Mouse (Mus musculus) CD4-positive naive resting alpha-beta T cell, adult 76 days (primary cell): ENCODE measurements around the gene Olfr507. TPM values are rescaled to one million over a fixed set of nuclear protein-coding genes. Genes with fewer than 3 reads are reported as not detected.

Experiments
- total RNA-seq: library from RNA; stranded (reverse); gene quantifications from one replicate; pipeline ENCODE4 v1.2.4, GENCODE M21; 2023

Olfr507 gene
- not detected for total RNA-seq

DNA sequence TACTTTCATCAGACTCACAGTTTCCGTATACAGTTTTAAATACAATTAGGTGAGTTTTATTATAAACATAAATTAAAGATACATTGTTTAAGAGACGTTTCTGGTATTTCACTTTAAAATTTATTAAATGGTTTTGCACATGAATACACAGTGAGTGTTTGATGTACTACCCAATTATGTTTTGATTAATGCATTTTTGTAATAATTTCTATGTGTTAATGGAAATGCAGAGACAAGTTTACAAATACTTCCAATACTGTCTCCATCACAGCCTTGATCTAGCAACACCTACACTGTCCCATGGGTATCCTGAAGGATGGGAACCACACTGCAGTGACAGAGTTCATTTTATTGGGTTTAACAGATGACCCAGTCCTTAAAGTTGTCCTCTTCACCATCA, at the start of gene Olfr507:
TSS of gene Olfr507 (plus strand) at position 301 of the 400 bp plus-strand sequence.

DNA sequence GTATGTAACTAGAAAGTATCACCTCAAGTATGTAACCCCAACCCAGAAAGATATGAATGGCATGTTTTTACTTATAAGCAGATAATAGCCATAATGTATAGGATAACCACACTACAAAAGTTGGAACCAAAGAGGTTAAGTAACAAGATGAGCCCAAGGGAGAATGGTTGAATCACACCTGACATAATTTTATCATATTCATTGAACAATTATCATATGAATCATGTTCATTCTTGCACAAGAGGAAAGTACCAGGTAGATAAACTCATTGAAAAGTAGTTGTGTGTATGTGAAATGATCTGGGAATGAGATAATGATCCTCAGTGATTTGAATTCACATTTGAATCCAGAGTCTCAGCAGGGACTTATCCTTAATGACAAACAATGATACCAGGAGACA, 11.1 kb upstream of the Olfr507 start, which contains the start of gene Olfr506:
TSS of gene Olfr506 (plus strand) at position 301 of the 400 bp plus-strand sequence.

GRCm38 (mm10) chr7:108629694-108630093, 8.1 kb downstream of the Olfr507 start, which contains the start of gene Olfr508:
Gene Olfr508, plus strand, starts transcription at chr7:108629994.

GRCm38 (mm10) chr7:108651806-108652205, 30.2 kb downstream of the Olfr507 start, which contains the start of gene Olfr509:
Gene Olfr509, minus strand, starts transcription at chr7:108651906.

DNA sequence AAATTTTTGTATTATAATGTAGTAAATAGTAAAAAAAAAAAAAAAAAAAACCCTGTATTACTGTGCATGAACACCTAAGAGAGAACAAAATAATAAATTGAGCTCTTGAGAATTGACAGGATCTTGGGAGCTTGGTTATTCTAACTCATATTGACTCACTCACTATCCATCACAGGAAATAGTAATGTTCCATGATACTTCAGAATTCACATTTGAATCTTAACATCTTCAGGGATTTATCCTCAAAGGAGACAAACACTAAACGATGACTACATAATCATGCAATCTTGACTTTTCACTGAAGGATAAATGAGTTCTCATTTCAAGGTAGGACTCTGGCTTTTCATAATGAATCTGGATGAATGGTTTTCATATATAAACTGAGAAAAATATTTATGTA, 44.5 kb downstream of the Olfr507 start, which contains the start of gene Olfr510:
TSS of gene Olfr510 (plus strand) at position 301 of the 400 bp plus-strand sequence.

Other genes starting within 250 kb of the Olfr507 start
- gene Olfr495, start 228.6 kb upstream of the Olfr507 start, total RNA-seq: not detected
- gene Olfr497, start 201.4 kb upstream of the Olfr507 start, total RNA-seq: not detected
- not detected for gene Olfr498, start 156.5 kb upstream of the Olfr507 start, total RNA-seq
- gene Olfr502, start 96.7 kb upstream of the Olfr507 start, total RNA-seq: not detected
- gene Olfr503, start 77.3 kb upstream of the Olfr507 start, total RNA-seq: not detected
- not detected for gene Olfr504, start 56.0 kb upstream of the Olfr507 start, total RNA-seq
- not detected for gene Olfr506, start 11.0 kb upstream of the Olfr507 start, total RNA-seq
- not detected for gene Olfr508, start 8.2 kb downstream of the Olfr507 start, total RNA-seq
- not detected for gene Olfr509, start 30.1 kb downstream of the Olfr507 start, total RNA-seq
- gene Olfr510, start 44.6 kb downstream of the Olfr507 start, total RNA-seq: not detected
- not detected for gene Olfr512, start 91.5 kb downstream of the Olfr507 start, total RNA-seq
- gene Olfr513, start 129.2 kb downstream of the Olfr507 start, total RNA-seq: not detected
- gene Olfr514, start 204.2 kb downstream of the Olfr507 start, total RNA-seq: not detected
- gene Olfr516, start 228.7 kb downstream of the Olfr507 start, total RNA-seq: not detected